Mouse (Mus musculus) liver, embryonic 13.5 days (tissue): Measurements from ENCODE around the gene Dusp1. TPM values are rescaled to one million over a fixed set of nuclear protein-coding genes. Genes with fewer than 3 reads are reported as not detected.

Source experiments
- ATAC-seq: fragments of 200-750 bp; cut with Nextera tagmentation; 2 replicates; pipeline ENCODE4 v1.8.0; 2017; ENCODE audit warnings: low read depth, mild to moderate bottlenecking, moderate number of reproducible peaks, moderate library complexity
- DNase-seq: peaks from one replicate; pipeline ENCODE4 v3.0.0; 2022
- H3K27ac ChIP-seq: fragments of 300-500 bp; sonication (generic); 2 replicates; pipeline ENCODE4 v1.5.1; 2015; ENCODE audit warnings: moderate library complexity, mild to moderate bottlenecking, inconsistent platforms
- H3K27me3 ChIP-seq: fragments of 300-500 bp; sonication (generic); 2 replicates; pipeline ENCODE4 v1.6.1; 2015; ENCODE audit warnings: mild to moderate bottlenecking, inconsistent platforms
- H3K36me3 ChIP-seq: fragments of 300-500 bp; sonication (generic); 2 replicates; pipeline ENCODE4 v1.6.1; 2015; ENCODE audit warnings: mild to moderate bottlenecking, inconsistent platforms
- H3K4me1 ChIP-seq: fragments of 300-500 bp; sonication (generic); replicated peaks from 2 replicates; pipeline ENCODE4 v1.6.1; 2015; ENCODE audit warnings: inconsistent platforms
- H3K4me2 ChIP-seq: fragments of 300-500 bp; sonication (generic); 2 replicates; pipeline ENCODE4 v1.6.1; 2015; ENCODE audit warnings: inconsistent platforms, mild to moderate bottlenecking, moderate library complexity
- H3K4me3 ChIP-seq: fragments of 300-500 bp; sonication (generic); replicated peaks from 2 replicates; pipeline ENCODE4 v1.5.1; 2015; ENCODE audit warnings: mild to moderate bottlenecking, inconsistent platforms
- H3K9ac ChIP-seq: fragments of 300-500 bp; sonication (generic); 2 replicates; pipeline ENCODE4 v1.6.1; 2015; ENCODE audit warnings: mild to moderate bottlenecking, inconsistent platforms
- H3K9me3 ChIP-seq: fragments of 300-500 bp; sonication (generic); replicated peaks from 2 replicates; pipeline ENCODE4 v1.6.1; 2016; ENCODE audit warnings: inconsistent platforms
- WGBS: fragments of 180-500 bp; shearing (Covaris S2); methylation state at CpG from one replicate; pipeline ENCODE4 v1.1.7; 2015; ENCODE audit not compliant: insufficient replicate concordance; 5-methylcytosine and 5-hydroxymethylcytosine counted together
- polyA plus RNA-seq: library from polyadenylated mRNA; unstranded; fragments of >200 nt; fragmentation: Nextera tagmentation; extraction: Ambion mirVana; gene quantifications from 2 replicates; pipeline ENCODE4 v1.2.1, GENCODE M21; 2015

The Dusp1 gene
- polyA plus RNA-seq, 1 experiment from 2014 or later, result 22.2 TPM

DNA sequence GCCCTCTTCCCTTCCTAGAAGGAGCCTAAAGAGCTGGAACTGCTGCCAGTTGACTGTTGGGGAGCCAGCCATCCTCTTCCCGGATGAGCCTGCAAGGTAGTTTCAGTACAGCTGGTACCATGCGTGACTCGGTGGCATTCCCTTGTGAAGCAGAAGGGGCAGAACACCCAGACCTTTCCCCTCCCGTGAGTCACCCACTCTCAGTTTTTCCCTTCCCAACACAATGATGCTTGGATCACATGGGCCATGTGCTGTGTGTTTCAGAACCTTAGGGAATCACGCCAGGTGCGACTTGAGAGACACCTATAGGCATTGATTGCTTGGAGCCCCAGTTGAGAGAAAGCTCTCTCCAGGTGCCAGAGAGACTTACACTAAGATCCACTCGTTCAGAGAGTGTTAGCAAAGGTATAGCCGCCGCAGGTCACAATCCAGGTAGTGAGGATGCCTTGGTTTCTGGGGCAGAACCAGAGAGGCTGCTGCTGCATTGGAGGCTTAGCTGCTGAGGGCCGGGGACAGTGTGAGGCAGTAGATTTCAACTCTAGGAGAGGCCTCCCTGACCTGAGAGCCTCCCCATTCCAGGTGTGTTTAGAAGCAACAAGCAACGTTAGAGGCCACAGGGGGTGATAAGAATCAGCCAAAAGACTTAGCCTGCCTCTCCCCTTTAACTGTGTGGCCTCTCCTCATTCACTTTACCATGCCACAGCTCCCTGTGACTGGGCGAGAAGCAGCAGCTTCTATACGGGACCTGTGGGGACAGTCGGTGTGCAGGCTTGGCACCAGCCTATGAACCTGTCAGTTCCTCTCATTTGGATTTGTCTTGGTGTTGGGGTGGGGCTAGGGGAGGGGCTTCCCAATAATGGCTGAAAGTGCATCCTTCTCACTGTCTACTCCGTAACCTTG, 51.5 kb downstream of the Dusp1 start:
- Histone ChIP-seq H3K9ac (peak overlapping the region; percentile 99), H3K4me2 (peak overlapping the region; percentile 21), H3K4me3 (no peak overlapping the region), H3K27me3 (no peaks in the 10 kb centered on the region), H3K36me3 (peaks cover 21% of the 10 kb centered on the region), H3K4me1 (peaks cover 86% of the 10 kb centered on the region), H3K9me3 (no peaks in the 10 kb centered on the region), H3K27ac (peak overlapping the region; percentile 99)
- WGBS, result 77% methylated on average over 15 of the region's 15 CpGs
- no peak for DNase-seq
- no peak for ATAC-seq

DNA sequence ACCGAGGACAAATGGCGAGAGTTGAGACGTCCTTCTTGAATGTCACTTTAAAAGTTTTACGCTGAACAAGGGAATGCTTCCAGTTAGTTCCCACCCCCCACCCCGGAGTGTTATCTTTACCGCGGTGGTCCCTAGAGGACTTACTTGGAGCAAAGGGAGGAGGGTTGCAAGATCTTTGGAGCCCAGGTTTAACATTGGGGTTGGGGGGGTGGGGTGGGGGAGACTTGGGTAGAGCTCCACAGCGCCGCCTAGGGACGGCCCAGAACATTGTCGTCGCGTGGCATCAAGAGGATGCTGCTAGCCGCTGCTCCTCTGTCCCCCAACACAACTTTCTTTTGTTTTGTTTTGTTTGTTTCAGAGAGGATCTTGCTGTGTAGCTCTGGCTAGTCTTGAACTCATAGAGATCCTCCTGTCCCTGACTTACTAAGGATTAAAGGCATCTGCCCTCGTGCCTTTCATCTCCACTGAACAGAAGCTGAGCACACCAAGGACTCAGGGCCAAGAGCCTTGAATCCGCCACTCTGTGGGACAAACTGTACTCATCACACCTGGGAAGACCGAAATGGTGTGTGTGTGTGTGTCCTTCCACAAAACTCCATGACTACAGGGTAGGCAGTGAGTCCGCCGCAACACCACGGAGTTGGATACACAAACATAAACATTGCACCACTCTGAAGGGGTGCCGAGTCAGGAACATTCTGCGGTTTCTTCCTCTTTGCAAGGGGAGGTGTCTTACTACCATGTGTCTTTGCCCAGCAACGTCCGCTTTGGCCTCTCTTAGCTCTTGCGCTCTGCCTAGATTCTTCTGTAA, 52.8 kb downstream of the Dusp1 start:
- Histone ChIP-seq H3K9me3 (no peaks in the 10 kb centered on the region), H3K27ac (peak overlapping the region; percentile 99), H3K4me3 (peak overlapping the region; percentile 96), H3K4me1 (peaks cover 86% of the 10 kb centered on the region), H3K4me2 (peak overlapping the region; percentile 94), H3K9ac (peak overlapping the region; percentile 99), H3K36me3 (peaks cover 33% of the 10 kb centered on the region), H3K27me3 (no peaks in the 10 kb centered on the region)
- WGBS, result 20% methylated on average over 25 of the region's 25 CpGs
- ATAC-seq, result peak; percentile 38
- peak; percentile 72 for DNase-seq

DNA sequence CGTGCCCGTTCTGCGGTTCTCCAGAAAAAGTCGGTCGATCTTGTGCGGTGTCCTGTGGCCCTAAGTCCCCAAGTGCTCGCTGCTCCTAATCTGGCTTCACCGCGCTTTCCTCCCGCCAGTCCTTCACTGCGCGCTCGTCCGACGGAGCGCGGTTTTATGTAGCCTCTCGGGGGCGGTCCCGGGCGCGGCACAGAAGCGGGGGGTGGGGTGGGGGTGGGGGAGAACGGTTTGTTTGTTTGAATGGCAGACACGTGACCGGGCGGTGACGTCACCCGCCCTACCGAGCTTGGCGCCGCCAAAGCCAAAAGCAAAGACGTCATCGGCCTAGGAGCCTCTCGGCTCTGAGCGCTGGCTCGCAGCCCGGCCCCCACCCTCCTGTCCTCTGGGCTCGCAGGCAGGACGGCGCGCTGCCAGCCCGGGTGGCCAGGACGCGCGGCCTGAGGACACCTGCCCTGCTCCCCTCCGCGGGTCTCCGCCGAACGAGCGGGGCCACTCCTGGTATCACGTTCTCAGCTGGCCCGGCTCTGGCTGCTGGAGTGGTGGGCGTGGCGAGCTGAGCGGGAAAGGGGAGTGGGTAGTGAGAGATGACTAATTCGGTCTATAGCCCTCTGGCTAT, 53.5 kb downstream of the Dusp1 start:
- peak overlapping the region; percentile 96 for H3K4me3 ChIP-seq
- ATAC-seq (peak; percentile 86), DNase-seq (peak; percentile 92)
- H3K27me3 ChIP-seq, result no peaks in the 10 kb centered on the region
- H3K36me3 ChIP-seq, result peaks cover 40% of the 10 kb centered on the region
- under 1% methylated on average over 58 of the region's 58 CpGs for WGBS
- peak overlapping the region; percentile 99 for H3K27ac ChIP-seq
- peak overlapping the region; percentile 94 for H3K4me2 ChIP-seq
- H3K9me3 ChIP-seq, result no peaks in the 10 kb centered on the region
- peaks cover 86% of the 10 kb centered on the region for H3K4me1 ChIP-seq
- H3K9ac ChIP-seq, result peak overlapping the region; percentile 99

DNA sequence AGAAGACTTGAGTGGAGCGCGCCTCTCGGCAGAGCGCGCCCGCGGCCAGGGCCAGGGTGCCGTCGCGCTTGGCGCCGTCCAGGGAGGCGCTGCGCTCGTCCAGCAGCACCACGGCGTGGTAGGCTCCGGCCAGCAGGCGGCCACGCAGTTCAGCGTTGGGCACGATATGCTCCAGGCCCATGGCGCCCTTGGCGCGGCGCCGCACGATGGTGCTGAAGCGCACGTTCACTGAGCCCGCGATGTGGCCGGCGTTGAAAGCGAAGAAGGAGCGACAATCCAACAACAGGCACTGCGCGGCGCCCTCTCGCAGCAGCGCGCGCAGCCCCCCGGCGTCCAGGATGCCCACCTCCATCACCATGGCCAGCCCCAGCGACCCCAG, 54.0 kb downstream of the Dusp1 start:
- peaks cover 86% of the 10 kb centered on the region for H3K4me1 ChIP-seq
- H3K27me3 ChIP-seq, result no peaks in the 10 kb centered on the region
- H3K9me3 ChIP-seq, result no peaks in the 10 kb centered on the region
- WGBS, result under 1% methylated on average over 46 of the region's 46 CpGs
- DNase-seq (peak; percentile 70), ATAC-seq (peak; percentile 72)
- H3K4me3 ChIP-seq, result peak overlapping the region; percentile 96
- H3K27ac ChIP-seq, result peak overlapping the region; percentile 99
- H3K4me2 ChIP-seq, result peak overlapping the region; percentile 94
- H3K36me3 ChIP-seq, result peaks cover 40% of the 10 kb centered on the region
- H3K9ac ChIP-seq, result peak overlapping the region; percentile 99

DNA sequence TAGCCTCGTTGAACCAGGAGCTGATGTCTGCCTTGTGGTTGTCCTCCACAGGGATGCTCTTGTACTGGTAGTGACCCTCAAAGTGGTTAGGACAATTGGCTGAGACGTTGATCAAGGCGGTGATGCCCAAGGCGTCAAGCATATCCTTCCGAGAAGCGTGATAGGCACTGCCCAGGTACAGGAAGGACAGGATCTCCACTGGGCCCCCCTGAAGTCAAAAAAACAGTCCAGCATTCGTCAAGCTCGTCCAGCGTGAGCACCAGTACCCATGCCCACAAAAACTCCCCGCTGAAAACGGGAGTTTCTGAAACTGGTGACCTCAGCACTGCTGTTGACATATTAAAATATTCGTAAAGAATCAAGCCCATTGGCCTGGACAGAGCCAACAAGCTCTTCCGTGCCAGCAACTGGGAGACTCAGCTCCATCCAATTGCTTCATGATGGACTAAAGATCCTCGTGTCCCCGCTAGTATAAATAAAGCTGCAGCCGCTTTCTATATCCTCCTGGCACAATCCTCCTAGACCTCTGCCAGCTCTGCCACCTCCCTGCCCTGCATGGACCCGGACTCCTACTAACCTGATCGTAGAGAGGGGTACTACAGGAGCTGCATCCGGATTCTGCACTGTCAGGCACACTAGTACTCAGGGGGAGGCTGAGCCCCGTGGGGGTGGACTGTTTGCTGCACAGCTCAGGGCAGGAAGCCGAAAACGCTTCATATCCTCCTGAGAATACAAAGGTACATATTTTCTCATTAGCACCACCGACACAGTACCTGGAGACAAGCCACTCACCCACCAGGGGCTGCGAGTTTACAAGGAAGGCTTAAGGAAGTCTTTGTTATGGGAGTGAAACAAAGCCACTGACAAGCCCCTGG, 54.7 kb downstream of the Dusp1 start:
- ATAC-seq (peak; percentile 18; the same call in 1 of the 2 replicates), DNase-seq (no peak)
- peak overlapping the region; percentile 96 for H3K4me3 ChIP-seq
- H3K4me2 ChIP-seq, result peak overlapping the region; percentile 94
- H3K9ac ChIP-seq, result peak overlapping the region; percentile 99
- 34% methylated on average over 24 of the region's 24 CpGs for WGBS
- H3K36me3 ChIP-seq, result peaks cover 40% of the 10 kb centered on the region
- H3K9me3 ChIP-seq, result no peaks in the 10 kb centered on the region
- H3K4me1 ChIP-seq, result peaks cover 85% of the 10 kb centered on the region
- H3K27ac ChIP-seq, result peak overlapping the region; percentile 99
- H3K27me3 ChIP-seq, result no peaks in the 10 kb centered on the region

DNA sequence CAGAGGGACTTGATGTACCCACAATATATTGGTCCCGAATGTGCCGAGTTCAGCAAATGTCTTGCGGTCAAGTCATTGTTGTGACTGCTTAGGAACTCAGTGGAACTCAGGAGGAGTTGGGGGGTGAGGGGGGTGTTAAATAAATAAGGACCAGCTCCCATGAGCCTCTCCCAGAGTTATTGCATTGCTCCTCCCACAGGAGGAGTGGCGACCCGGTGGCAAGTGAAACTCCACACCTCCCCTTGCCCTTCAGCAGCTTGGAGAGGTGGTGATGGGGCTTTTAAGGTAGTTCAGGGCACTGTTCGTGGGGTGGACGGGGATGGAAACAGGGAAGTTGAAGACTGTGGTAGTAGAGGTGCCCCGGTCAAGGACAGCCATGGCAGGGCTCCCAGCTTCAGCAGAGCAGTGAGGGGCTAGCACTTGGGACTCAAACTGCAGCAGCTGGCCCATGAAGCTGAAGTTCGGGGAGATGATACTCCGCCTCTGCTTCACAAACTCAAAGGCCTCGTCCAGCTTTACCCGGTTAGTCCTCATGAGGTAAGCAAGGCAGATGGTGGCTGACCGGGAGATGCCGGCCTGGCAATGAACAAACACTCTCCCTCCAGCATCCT, 55.8 kb downstream of the Dusp1 start:
- H3K9ac ChIP-seq, result peak overlapping the region; percentile 99
- H3K9me3 ChIP-seq, result no peaks in the 10 kb centered on the region
- H3K4me3 ChIP-seq, result peak overlapping the region; percentile 96
- peak overlapping the region; percentile 99 for H3K27ac ChIP-seq
- peaks cover 74% of the 10 kb centered on the region for H3K4me1 ChIP-seq
- ATAC-seq (no peak), DNase-seq (no peak)
- peaks cover 40% of the 10 kb centered on the region for H3K36me3 ChIP-seq
- 75% methylated on average over 14 of the region's 14 CpGs for WGBS
- H3K27me3 ChIP-seq, result no peaks in the 10 kb centered on the region
- peak overlapping the region; percentile 94 for H3K4me2 ChIP-seq

DNA sequence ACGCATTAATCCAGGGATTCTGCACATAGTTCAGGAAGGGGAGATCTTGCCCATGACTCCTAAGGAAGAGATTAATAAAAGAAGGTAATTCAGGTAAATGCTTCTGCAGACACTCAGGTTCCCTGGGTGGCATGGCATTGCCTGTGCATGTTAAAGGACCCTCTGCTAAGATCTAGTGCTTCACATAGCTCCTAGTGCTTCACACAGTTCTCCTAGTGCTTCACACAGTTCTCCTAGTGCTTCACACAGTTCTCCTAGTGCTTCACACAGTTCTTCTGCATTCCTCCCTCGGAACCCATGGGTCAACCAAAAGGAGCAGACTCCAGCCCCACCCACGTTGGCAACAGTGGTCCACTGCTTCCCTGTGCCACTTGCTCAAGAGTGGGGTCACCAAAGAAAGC, 56.7 kb downstream of the Dusp1 start:
- Histone ChIP-seq H3K9ac (peak overlapping the region; percentile 32; the same call in 1 of the 2 replicates), H3K9me3 (no peaks in the 10 kb centered on the region), H3K27me3 (no peaks in the 10 kb centered on the region), H3K4me1 (peaks cover 64% of the 10 kb centered on the region), H3K4me2 (peak overlapping the region; percentile 94), H3K36me3 (peaks cover 40% of the 10 kb centered on the region), H3K4me3 (peak overlapping the region; percentile 96), H3K27ac (peak overlapping the region; percentile 18; the same call in 1 of the 2 replicates)
- 76% methylated on average over 3 of the region's 3 CpGs for WGBS
- DNase-seq, result no peak
- ATAC-seq, result no peak

DNA sequence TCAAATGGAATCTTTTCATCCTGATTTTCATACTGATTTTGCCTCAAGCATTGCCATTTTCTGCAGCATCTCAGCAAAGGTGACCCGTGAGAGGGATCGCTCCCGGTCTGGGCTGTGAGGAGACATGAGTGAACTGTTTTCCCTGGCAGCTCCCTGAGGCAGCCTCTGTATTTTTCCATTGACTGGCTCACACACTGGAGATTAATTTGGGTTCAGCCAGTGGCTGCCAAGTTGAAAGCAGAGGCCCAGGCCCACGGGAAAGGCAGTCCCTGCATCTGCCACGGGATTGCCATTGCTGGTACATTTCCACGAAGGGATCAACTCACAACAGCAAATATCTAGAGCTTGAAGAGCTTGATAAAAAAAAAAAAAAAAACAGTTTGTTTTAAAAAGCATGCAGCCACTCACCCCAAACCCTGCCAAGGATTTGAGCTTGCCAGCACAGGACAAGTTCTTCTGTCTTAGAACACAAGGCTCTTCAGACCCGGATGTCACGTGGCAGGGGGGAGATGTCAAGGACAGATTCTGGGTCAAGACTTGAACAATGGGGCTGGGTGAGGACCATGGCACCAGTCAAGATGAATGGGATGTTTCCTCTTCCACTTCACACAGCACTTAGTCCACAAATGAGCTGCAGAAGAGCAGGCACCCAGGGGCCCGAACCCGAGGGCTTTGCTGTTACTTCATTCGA, 57.8 kb downstream of the Dusp1 start:
- peak overlapping the region; percentile 38 for H3K4me2 ChIP-seq

DNA sequence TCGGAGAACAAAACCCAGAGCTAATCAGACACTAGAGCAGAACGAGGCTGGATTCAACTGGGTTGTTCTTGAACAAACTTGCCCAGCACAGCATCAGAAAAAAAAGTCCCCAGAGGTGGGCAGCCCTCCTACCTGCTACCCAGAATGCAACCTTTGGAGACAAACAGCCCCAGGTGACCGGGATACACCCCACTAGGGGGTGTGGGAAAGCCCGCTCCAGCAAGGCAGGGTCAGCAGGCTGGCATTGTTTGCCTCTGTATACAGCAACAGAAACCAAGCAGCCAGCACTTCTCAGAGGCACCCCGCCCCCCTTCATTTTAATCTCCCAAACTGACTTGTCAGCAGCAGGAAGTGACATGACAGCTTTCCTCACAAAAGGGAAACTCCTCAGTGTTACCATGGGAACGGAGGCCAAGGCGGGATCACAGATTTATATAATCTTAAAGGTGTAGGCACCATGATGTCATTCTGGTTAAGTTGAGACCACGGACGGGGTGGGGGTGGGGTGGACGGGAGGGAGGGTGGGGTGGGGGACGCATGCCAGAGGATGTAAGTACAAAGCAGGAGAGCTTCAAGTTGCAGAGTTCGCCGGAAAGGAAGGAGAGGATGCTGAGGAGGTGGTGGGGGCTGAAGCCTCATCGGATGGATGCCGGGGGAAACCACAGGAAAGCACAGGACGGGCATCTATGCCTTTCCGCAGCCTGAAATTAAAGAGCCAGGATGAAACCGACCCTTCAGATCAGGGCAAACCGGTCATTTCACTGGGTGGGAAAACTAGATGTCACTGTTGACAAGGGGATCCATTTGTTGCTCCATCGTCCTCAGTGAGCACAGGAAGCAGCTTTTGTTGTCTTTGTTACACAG, 58.9 kb downstream of the Dusp1 start:
- Histone ChIP-seq H3K4me3 (peak overlapping the region; percentile 16; the same call in 1 of the 2 replicates), H3K4me1 (peaks cover 59% of the 10 kb centered on the region), H3K9me3 (no peaks in the 10 kb centered on the region), H3K36me3 (peaks cover 40% of the 10 kb centered on the region), H3K4me2 (peak overlapping the region; percentile 38), H3K27ac (peak overlapping the region; percentile 68), H3K27me3 (no peaks in the 10 kb centered on the region), H3K9ac (peak overlapping the region; percentile 23)
- no peak for ATAC-seq
- DNase-seq, result peak; percentile 54
- 7% methylated on average over 20 of the region's 20 CpGs for WGBS

More for the DNA sequence above, 57.8 kb downstream of the Dusp1 start:
- peaks cover 40% of the 10 kb centered on the region for H3K36me3 ChIP-seq
- H3K27me3 ChIP-seq, result no peaks in the 10 kb centered on the region
- ATAC-seq (no peak), DNase-seq (no peak)
- WGBS, result 40% methylated on average over 11 of the region's 11 CpGs
- H3K9me3 ChIP-seq, result no peaks in the 10 kb centered on the region
- peak overlapping the region; percentile 68 for H3K27ac ChIP-seq
- peaks cover 54% of the 10 kb centered on the region for H3K4me1 ChIP-seq
- no peak overlapping the region for H3K9ac ChIP-seq
- no peak overlapping the region for H3K4me3 ChIP-seq
